Mouse (Mus musculus) lung, postnatal 36 days (tissue): ENCODE measurements around the gene Scyl3.

Experiments
- DNase-seq: peaks from one replicate; pipeline ENCODE4 v3.0.0; 2022; ENCODE audit warnings: mixed read lengths

The Scyl3 gene

DNA sequence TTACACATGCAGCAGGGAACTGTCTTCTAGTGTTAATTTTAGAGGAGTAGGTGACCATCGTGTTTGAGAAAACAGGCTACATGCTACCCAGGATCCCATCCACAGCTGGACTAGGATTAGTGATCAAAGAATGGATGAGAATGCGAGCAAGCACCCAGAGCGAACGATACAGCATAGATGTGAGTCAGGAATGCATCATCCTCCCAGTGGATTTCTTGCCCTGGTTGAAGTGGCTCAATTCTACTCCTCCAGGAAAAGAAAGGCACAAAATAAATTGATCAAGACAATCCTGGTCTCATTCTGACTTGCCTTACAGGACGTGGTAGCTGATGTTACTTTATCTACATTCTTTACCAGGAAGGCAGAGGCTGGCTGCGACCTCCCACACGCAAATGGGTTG lies at the start of gene Scyl3:
Scyl3 (plus strand) TSS at position 255 of the 400 bp plus-strand sequence.
- no peak for DNase-seq

DNA sequence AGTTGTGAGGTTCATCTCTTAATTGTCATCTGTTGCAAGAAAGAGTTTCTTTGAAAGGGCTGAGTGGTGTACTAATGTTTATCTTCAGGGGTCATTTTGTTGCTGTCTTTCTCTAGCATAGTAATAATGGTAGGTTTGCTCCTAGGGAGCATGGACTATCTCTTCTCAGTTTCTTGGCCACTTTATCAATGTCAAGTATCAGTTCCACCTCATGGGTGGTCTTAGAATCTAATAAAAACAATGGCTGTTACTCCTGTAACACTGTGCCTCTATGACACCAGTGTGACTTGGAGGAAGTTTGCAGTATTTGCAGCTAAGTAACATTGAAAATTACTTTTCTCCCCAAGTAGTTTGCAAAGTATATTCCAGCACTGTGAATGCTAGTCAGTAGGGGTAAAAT lies 39.3 kb upstream of the Scyl3 start:
- no peak for DNase-seq

DNA sequence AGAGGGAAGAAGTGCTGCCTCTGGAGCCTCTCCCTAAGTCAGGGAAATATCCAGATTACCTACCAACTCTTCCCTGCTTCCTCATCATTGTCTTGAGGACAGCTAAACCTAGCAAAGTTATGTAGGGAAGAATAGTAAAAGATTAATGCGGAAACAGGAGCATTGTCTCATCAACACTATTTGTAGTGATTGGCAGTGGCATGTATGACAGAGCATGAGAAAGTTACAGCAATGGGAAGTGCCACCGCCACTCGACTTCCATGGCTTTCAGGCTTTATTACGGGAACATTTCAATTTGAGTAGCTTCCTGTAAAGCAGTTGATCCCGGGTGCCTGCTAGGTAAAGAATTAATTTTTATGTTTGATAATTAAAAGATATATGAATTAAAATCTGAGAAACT lies 35.6 kb upstream of the Scyl3 start:
- no peak for DNase-seq

DNA sequence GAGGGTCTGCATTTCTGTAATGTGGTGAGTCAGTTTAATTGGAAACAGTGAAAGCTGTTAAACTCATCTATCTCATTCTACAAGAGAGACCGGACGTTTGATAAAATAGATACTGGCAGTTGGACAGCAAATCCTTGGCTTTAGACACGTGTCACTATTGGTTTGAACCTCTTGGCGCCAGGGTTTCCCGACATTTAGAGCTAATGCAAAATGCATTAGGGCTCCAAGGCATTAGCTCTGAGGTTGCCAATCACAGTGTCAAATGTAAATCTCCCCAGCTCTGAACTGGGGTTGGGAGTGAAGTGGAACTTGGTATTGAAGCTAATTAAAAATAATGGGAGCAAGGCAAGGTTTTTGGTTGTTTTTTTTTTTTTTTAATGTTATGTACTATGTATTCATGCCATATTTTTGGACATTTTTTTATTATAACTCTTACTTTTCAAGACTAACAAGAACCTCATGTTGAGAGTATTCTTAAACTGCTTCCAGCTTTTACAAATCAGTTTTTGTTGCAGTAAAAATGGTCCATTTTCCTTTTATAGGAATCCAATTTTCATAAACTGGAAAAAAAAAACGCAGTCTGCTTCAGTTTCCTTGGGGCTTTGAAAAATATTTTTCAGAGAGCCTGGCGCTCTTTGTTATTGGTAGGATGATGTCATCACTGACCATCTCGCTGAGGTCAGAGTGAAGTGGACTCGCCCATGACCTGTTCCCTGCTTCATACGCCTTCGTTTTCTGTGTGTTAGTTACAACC lies 34.9 kb upstream of the Scyl3 start:
- DNase-seq = peak; percentile 15

DNA sequence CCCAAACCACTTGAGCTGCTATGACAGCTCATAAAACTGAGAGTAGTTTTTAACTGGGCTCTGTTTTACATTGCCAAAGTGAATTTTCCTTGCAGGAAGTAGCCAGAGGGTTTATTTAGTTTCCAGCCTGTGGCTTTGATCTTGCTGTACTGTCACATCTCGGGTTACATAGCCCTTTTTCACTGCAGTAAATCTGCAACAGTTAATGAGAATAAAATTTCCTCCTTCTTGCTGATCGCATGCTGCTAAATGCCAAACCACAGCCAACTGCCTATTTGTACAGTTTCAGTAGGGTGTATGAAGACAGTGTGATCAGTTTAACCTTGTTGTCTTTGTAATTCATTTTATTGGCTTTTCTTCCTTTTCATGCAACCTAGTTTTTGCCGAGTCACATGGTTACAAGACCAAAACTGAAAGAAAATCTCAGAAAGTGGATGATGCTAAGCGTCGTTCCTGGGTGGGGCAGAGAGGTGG lies 30.6 kb upstream of the Scyl3 start:
- DNase-seq = no peak

DNA sequence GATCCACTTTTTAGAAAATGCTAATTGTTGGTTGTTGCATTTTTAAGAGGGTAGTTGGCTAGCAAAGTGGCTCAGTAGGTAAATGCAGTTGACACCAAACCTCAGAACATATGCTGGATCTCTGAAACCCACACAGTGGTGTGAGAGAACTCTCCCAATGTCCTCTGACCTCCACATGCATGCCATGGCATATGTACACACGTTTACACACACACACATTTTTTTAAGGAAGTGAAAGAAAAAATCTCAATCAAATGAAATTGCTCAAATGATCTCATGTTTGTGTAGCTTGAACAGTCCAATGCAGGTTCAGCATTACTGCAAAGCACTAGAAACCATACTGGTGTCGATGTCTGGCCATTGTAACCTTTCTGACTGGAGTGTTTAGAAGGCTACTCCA lies 29.3 kb upstream of the Scyl3 start:
- no peak for DNase-seq

DNA sequence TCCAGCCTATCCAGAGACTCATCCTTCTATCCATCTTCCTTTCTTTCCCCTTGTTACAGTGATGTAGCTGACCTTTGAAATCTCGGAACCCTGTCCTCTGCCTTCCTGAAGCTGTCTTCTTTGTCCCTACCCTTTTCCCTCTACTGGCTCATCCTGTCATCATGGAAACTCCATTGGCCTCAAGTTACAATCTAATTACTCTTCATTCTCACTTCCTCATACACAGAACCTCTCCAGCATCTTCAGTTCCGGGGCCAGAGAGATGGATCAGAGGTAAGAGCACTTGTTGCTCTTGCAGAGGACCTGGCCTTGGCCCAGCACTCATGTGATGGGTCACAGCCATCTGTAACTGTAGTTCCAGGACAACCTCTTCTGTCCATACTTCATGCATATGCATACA lies 28.7 kb upstream of the Scyl3 start:
- no peak for DNase-seq

DNA sequence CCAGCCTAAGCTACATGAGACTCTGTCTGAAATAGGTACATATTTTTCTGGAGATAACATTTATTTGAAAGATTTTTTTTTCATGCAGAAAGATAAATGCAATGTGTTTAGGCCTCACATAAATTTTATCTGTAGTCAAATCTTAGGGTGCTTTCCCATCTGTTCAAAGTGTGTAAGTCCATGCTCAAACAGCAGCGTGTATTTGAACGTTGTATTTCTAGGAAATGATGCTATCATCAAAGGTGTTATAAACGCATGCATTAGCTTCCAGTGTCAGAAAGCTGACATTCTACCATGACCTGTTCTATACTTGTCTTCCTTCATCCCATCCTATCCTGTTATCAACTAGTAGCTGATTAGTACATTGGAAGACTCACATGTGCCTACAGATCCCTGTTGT lies 25.5 kb upstream of the Scyl3 start:
- no peak for DNase-seq

DNA sequence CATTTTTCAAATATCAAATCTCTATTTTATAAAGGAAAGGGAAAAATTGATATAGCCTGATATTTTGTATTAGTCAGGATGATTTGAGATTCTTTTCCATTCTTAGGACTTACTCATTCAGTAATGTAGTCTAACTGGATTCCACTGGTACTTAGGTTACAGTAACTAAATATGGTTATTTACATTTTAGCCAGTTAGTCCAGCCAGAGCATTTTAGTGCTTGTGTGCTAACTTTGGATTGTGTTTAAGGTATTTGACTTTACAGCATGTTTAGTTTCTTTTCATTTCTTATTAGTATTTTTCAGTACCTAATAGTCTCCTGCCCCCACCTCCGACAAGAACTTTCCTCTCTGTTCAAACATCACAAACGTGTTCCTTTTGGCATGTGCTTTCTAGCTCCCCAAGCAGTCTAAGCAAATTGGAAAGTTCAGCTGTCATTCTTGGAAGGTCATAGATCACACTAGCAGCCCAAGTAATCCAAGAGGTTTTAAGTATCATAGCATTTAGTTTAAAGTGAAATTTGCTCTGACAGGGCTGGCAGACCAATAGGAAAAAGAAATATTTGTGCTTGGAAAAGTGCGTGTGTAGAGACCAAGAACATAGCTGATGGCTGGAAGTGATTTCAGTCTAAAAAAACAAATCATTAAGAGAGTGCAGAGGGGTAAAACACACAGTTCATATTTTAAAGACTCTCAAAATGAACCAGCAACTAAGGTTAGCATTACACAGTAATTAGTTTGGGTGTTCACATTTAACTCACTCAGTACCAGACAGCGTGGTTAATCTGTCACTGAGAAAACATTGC lies 21.7 kb upstream of the Scyl3 start:
- no peak for DNase-seq

DNA sequence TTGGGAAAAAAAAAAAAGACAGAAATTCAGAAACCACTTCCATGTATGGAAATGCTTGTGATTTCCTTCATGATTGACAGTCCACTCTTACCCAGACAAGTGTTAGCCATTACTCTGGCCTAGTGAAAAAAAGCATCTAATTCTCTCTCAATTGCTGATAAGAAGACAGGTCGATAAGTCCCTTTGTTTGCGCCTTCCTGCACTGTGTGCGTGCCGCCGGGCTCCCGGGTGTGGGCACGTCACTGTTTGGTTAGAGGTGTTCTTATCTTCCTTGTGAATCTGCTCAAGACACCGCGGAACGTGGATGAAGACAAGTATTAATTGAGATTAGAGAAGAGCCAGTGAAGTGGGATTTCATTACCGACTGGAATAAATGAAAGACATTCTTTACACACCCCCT lies 20.5 kb upstream of the Scyl3 start:
- no peak for DNase-seq

DNA sequence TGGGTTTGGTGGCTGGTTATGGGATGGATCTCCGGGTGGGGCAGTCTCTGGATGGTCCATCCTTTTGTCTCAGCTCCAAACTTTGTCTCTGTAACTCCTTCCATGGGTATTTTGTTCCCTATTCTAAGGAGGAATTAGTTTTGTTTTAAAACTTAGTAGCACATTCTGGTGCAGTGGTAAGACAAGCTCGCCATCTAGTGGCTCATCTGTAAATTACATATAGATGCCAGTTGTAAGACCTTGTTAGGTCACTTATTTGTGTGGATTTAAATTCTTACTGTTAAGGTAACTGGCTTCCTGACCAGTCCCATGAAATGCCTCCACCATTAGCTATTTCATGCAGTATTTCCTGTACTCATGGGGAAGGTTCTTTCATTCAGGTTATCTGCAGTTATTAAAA lies 18.6 kb upstream of the Scyl3 start:
- DNase-seq = peak; percentile 74

DNA sequence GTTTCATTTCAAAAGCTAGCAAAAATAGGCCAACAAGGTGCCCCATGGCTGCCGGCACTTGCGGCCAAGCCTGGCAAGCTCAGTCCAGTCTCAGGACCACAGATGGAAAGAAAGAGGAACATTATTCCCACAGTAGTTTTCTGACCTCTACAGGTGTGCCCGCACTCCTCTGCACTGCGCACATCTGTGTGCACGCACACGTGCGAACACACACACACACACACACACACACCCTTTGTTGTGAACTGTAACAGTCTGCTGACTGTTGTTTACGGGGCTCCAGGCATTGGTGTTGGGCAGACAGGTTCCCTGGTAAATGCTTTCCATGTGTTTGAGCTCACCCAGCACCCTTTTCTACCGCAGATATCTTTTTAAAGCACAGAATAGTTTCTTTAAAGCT lies 18.1 kb upstream of the Scyl3 start:
- no peak for DNase-seq

DNA sequence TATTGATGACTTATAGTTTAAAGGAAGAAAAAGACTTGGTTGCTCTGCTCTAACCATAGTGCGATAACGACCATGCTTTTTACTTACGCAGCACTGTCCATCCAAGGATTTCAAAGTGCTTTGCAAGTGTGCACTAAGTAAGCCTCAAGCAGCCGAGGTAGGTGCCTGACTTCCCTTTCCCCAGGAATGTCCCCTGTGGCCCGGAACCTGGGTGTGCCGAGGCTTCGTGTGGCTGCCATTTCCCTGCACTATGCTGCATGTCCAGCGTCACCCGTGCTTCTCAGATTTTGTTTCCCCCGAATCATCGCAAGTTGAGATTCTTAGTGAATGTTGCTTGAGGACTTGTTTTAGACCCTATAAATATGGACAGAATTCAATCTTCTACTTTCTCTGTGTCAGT lies 16.9 kb upstream of the Scyl3 start:
- no peak for DNase-seq

DNA sequence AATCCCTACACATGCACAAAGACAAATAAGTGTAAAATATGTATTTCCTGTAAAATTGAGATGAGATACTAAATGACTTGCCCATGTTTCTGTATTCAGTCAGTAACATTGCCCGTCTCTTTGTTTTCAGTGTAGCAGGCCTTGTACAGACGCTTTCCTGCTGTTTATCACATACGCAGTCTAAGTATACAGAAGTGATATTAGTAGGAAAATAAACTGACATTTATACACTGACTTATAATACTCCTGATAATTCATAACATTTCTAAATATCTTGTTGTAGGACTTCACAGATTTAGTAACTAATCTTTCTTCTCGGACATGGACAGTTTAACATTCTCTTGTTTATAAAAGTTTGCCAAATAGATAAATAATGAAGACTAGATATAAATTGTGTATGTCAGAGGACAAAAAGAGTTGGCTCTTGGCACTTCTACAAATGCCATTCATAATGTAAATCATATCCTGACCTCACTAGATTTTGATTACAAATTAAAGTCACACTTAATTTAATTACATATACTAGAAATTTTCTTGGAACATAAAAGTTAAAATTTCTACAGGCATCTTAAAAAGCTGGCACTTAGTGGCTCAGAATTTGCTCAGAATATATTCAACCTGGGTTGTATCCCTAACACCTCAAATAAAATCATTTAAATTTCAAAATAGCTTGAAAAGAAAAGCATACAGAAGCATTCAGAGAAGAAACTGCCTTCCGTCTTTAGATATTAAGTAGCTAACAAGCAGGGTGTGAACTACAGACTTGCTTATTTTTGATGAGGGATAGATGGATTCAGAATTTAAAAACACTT lies 11.3 kb upstream of the Scyl3 start:
- no peak for DNase-seq

DNA sequence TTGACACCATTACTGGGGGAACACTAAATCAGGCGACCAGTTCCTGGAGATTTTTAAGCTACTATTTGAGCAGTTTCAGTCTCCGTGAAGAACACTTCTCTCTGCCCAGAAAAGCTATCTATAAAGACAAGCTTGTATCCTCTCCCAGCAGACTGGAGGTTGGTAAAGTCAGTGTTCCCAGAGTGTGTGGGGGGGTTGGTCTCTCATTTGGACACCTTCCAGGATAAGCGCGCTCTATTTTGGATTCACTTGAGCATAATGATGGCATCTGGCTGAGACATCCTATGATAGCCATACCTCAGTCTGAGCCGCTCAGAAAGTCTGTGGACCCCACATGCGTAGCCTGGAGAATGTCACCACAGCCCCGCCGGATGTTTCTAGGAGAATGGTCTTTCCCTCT lies 4.8 kb upstream of the Scyl3 start:
- DNase-seq = no peak

DNA sequence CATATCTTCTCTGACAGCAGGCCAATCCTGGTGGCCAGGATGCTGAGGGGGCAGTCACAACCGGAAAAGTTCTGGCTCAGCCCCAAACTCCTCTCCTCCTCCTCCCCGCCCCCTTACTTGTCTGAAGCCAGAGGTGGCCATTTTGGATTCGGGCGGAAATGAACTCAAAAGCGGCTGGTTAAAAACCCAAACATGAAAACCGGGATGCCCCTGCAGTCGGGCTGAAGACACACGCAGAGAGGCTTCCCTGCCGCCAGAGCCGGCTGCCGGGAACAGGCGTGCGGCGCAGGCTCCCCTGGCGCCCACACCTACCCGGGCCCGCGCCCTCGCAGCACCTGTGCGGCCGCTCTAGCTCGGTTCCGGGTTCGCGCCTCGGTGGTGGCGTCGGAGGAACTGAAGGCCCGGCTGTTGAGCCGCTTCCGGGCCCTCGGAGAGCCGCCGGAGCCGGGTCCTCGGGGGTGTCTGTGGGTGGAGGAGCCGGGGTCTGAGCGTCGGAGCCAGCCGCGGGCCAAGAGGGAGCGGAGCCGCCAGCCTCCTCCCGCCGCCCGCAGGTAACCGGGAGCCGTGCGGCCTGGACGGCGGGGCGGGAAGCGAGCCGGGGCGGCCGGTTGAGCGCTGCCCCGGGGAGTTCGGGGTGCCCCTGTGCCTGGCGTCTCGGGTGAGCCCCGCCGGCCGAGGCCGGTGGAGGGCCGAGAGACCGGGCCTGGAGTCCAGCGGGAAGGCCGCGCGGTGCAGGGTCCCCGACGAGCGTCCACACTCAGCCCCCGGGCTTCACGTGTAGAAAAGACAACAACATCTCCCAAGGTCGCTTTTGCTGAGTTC lies 947 bp downstream of the Scyl3 start:
- peak; percentile 92 for DNase-seq

DNA sequence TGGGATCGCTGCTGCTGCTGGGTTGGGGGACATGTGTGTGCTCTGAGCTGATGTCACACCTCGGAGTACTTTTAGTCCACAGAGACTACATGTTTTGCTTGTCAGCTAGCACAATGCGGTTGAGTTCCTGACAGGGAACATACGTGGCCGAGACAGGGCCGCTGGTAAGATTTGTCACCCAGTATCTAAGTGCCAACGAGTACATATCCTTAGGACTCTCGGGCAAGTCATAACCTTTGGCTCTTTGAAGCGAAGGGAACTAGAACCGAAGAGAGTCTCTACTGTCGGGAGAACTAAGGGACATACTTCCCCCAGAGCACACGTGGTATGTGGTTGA lies 1.5 kb downstream of the Scyl3 start:
- peak; percentile 1 for DNase-seq

DNA sequence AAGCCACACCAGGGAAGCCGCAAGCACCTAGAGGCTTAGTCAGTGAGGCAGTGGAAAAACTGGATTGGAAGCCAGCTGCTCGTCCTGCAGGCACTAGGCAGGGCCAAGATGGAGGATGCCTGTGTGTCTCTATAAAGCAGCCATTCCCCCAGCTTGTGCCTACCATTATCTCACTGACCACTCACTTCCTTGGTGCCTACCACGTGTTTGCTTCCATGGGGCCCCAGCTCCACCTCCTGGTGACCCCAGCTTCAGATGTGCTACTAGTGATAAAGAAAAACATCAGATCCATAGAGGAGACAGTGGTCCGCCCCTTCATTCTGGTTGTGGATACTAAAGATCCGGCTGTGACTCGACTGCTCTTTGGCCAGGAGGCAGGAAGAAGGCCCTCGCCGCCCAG lies 2.9 kb downstream of the Scyl3 start:
- DNase-seq = no peak

DNA sequence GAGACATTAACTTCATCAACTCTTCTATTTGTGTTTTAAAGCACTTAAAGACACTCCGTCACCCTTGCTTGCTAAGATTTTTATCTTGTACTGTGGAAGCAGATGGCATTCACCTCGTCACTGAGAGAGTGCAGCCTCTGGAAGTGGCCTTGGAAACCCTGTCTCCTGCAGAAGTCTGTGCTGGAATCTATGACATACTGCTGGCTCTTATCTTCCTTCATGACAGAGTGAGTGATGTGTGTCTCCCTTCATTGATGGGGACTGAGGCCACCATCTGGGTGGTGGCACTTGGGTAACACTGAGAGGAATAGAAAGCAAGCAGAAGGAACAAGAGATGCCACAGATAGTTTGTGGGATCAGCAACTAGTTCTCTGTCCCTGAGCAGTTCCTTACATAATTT lies 5.7 kb downstream of the Scyl3 start:
- no peak for DNase-seq

DNA sequence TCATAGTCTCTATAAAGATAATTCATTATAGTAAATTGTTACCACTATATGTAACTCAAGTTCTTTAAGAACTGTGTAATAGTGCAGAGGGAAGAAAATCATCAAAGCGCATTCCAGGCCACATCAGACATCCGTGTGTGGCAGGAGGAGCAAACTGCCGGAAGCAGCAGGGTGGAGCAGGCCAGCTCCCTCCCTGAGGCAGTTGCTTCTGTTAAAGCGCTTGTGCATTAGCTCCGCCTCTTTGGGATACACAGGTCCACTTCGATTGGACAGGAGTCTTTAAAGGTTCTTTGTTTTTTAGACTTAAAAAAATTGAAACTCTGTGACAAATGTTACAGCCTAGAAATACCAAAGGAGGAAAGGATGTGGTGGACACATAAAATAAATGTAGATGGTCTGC lies 13.2 kb downstream of the Scyl3 start:
- no peak for DNase-seq

DNA sequence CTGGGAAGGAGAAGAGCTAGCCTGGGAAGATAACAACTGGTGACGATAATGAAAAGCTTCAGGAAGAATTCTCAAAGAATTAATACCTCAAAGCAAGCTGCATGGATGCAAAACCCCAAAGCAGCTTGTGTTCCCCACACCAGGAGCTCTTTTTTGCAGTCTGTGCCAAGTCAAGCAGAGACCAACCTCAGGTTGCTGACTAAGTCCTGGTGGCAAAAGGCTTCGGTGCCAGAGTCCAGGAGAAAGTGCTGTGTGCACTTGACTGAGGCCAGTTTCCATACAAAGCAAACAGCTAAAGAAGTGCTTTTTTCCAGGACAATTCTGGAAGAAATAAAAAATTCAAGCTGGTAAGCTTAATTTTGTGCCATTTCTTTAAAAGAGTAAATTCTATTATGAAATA lies 24.5 kb downstream of the Scyl3 start:
- no peak for DNase-seq

DNA sequence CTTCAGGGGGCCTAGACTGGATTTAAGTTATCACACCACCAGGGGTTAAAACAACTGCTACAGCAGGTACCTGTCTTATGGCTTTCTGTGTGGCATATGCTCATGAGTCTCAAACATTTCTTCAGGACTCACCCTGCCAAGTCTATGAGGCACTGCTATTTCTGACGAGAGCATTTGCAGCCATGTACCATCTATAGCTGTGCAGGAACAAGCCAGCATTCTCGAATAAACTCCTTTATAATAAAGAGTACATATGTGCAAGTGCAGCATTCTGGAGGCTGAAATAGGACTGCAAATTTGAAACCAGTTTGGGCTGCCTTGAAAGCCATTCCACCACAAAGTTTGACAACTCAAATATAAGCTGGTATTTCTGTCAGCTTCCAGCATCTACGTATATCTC lies 29.1 kb downstream of the Scyl3 start:
- no peak for DNase-seq
